Mouse (Mus musculus): Measurements from ENCODE around the gene Bicc1.

The Bicc1 gene

GRCm38 (mm10) chr10:71159676-71160235 lies at the start of gene Bicc1:
Bicc1 (minus strand) TSS chr10:71159700.
- DNase-seq = peak; percentile 61

- DNase-seq = no peak
Observed at GRCm38 (mm10) chr10:71201512-71201911, 42.0 kb upstream of the Bicc1 start.

GRCm38 (mm10) chr10:71200964-71201363 lies 41.5 kb upstream of the Bicc1 start:
- no peak for DNase-seq

GRCm38 (mm10) chr10:71198676-71199075 lies 39.2 kb upstream of the Bicc1 start:
- DNase-seq = peak; percentile 20

- no peak for DNase-seq
Observed at GRCm38 (mm10) chr10:71197036-71197785, 37.7 kb upstream of the Bicc1 start.

- peak; percentile 20 for DNase-seq
Observed at GRCm38 (mm10) chr10:71195501-71195900, 36.0 kb upstream of the Bicc1 start.

- DNase-seq = no peak
Observed at GRCm38 (mm10) chr10:71194713-71195112, 35.2 kb upstream of the Bicc1 start.

GRCm38 (mm10) chr10:71193319-71193718 lies 33.8 kb upstream of the Bicc1 start:
- DNase-seq = no peak

- DNase-seq = peak; percentile 46
Observed at GRCm38 (mm10) chr10:71192886-71193285, 33.4 kb upstream of the Bicc1 start.

GRCm38 (mm10) chr10:71188681-71189080 lies 29.2 kb upstream of the Bicc1 start:
- DNase-seq = no peak

- no peak for DNase-seq
Observed at GRCm38 (mm10) chr10:71185059-71185458, 25.6 kb upstream of the Bicc1 start.

GRCm38 (mm10) chr10:71183339-71184031 lies 24.0 kb upstream of the Bicc1 start:
- DNase-seq = no peak

- DNase-seq = no peak
Observed at GRCm38 (mm10) chr10:71181931-71182330, 22.4 kb upstream of the Bicc1 start.

- no peak for DNase-seq
Observed at GRCm38 (mm10) chr10:71181091-71181490, 21.6 kb upstream of the Bicc1 start.

GRCm38 (mm10) chr10:71180057-71180456 lies 20.6 kb upstream of the Bicc1 start:
- no peak for DNase-seq

- no peak for DNase-seq
Observed at GRCm38 (mm10) chr10:71177201-71177600, 17.7 kb upstream of the Bicc1 start.

- no peak for DNase-seq
Observed at GRCm38 (mm10) chr10:71176341-71176740, 16.8 kb upstream of the Bicc1 start.

- no peak for DNase-seq
Observed at GRCm38 (mm10) chr10:71175280-71175679, 15.8 kb upstream of the Bicc1 start.

GRCm38 (mm10) chr10:71171414-71171813 lies 11.9 kb upstream of the Bicc1 start:
- DNase-seq = no peak

- DNase-seq = no peak
Observed at GRCm38 (mm10) chr10:71170771-71171170, 11.3 kb upstream of the Bicc1 start.

- DNase-seq = no peak
Observed at GRCm38 (mm10) chr10:71169811-71170210, 10.3 kb upstream of the Bicc1 start.

GRCm38 (mm10) chr10:71169171-71169570 lies 9.7 kb upstream of the Bicc1 start:
- no peak for DNase-seq

GRCm38 (mm10) chr10:71160449-71160848 lies 949 bp upstream of the Bicc1 start:
- no peak for DNase-seq
